Mouse (Mus musculus): ENCODE results near the gene Trip13.

Gene Trip13

DNA sequence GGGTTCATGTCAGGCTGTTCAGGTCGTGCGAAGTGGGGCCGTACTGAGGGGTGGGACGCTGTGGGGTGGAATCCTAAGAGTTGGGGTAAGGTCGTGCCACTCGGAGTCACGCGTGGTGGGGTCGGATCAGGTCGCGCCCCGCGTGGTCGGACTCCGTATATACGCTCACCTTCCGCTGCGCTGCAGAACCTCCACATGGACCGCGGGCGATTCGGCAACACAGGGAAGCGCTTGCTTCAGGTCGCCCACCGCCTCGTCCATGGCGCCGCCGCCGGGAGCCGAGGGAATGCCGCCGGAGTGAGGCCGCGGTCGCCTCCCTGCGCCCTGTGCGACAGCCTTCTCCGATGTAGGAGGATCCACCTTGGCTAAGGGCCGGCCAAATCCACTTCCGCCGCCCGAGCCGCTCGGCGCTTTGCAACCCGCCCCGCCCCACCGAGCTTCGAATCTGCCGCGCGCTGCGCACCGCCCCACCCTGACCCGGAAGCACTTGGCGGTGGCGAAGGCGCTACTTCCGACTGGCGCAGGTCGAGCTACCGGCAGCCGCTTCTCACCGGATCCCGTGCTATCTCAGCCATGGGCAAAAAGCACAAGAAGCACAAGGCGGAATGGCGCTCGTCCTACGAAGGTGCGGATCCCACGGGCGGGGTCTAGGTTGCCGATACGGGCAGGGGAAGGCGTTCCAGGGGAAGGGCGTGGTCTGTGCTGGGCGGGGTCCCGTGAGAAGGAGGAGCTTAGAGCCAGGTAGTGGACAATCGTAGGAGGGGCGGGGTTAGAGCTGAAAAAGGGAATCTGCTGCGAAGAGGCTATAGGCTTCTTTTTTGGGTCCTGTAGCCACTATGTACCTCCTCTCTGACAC lies at the start of gene Trip13, which contains the start of gene Brd9:
Gene Trip13, minus strand, starts transcription at position 464 of the 856 bp plus-strand sequence.
Gene Brd9, plus strand, starts transcription at position 491 of the 856 bp plus-strand sequence.
- DNase-seq, result peak; percentile 95 to 97

DNA sequence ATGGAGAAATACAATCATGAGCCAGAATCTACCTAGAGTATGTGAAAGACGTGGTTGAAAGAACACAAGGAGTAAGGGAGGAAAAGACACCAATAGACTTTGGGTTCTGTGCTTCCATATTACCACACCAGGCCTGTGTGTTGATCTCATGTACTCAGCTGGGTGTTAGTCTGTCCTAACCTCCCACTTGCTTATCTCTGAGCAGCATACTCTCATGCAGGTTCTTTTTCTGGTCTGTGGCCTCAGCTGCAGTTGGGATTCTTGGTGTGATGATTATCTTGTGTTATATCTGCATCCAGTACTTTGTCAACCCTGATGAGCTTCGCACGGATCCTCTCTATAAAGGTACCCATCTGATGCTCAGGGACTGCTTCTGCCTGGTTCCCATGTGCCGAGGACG lies 39.4 kb upstream of the Trip13 start:
- no peak for DNase-seq

DNA sequence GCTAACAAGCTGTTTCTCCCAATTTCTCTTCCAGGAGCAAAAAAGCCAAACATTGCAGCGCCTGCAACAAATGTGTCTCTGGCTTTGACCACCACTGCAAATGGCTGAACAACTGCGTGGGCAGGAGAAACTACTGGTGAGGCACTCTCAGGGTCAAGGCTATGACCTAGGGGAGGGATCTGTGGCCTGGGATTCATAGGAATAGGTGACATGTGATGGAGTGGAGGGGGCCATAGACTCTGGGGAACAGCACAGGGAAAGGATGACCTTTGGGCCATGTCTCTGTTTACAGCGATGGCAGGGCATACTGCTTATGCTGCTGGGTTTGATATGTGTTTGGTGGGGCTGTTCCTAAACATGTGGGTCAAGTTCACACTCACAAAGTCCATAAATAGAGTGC lies 36.9 kb upstream of the Trip13 start:
- no peak for DNase-seq

DNA sequence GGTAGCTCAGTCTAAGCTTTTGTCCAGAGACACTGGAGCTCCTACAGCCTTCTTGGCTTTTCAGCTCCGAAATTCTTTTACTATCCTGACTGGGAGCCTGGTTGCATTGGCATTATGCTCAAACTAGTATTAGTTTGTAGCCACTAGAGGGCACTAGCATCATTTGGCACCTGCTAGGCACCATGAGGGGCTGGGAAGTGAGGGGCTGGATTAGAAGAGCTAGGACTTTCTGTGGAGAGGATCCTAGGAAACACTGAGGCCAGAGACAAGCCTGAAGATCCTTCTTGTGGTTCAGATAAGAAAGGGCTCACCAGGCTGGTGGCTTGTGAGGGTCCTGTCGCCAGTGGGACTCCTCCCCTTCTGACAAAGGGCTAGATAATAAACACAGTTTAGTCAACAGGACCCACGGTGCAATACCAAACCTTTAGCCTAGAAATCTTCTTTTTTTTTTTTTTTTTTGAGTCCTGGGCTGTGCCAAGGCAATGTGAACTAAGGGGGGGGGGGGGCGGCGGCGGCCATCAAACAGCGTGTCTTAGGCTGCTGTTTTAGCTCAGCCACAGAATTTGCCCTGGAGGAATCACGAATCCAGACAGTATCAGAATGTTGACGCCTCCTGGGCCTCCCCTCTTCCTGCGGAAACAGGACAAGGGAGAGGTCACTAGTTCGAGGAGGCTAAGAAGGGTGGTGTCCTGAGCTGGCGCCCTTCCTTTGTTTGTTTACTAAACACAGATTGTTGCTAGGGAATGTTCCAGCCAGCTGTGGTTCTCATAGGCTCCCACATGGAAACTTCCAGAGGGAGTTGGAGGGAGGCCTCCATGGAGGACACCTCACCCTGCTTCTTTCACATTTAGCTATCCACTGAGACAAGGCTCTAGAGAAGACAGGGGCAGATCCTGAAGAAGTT lies 33.2 kb upstream of the Trip13 start:
- peak; percentile 56 to 75 for DNase-seq

DNA sequence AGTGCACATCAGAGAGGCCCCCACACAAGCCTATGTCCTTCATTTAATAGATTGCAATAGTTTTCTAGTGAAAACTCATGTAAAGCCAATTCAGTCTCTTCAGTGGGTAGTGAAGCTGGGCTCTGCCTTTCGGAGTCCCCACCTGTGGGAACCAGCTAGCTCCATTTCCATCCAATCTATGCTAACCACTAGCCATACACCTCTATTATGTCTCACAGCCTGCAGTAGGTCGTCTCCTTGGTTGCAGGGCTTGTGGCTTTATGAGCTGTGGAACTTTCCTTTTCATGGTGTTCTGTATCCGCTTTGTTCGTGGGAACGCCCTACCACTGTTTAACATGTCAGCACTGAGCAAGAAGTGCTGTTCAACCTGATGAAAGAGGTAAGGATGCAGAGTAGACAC lies 26.0 kb upstream of the Trip13 start, which contains the start of gene Zdhhc11:
Gene Zdhhc11, plus strand, starts transcription at position 301 of the 400 bp plus-strand sequence.
- DNase-seq, result no peak

DNA sequence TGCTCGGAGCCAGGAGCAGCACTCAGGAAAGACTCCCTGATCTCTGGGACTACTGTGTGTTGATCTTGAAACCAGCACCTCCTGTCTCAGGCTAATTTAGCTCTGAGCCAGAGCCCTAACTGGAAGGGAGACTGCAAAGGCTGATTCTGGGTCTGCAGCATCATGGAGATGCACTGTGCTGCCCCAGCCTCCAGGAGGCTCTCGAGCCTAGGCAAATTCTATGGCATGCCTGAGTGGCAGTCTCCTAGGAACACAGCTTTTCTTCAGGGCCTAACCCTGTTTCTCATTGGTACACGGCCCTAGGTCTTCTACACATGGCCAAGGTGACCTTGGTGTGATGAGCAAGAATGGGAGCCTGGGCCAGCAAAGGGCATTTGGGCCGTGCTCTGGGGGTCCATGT lies 23.6 kb upstream of the Trip13 start:
- DNase-seq, result peak in 1 of 2 experiments; percentile 11

DNA sequence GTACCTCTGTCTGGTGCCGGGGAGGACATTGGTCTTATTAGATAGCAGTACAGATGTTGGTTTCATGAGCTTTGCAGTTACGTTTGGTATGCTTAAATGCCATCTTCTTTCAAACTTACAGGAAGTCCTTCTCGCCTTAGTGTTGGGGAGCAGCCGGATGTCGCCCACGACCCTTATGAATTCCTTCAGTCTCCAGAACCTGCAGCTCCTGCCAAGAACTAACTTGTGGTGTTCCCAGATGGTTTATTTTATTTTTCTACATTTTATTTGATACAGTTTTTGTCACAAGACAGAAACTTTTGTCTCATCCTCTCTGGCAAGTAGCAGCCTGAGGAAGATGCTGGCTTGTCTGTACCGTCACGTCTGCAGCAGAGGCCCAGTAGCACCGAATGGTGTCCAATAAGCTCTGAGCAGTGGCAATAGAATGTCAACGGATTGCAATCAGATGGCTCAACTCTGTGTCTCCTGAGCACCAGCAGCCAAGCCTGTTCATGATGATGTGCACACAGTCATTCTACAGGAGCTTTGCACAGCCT lies 22.6 kb upstream of the Trip13 start:
- no peak for DNase-seq

DNA sequence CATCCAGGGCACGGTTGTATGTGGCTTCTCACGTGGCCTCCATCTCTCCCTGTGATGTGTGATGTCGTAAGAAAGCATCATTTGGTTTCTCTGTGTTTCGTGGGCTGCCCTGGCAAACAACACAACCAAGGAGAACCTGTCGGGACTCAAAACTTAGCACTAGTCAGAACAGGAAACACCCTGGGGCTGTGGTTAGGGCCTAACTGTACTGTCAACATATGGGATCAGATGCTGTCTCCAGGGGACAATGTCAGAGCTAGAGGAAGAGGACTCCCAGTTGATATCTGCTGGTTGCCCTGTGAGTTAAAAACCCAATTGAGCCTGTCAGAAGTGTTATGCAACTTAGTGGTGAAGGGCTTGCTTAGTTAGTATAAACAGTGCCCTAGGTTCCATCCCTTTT lies 17.9 kb upstream of the Trip13 start:
- no peak for DNase-seq

DNA sequence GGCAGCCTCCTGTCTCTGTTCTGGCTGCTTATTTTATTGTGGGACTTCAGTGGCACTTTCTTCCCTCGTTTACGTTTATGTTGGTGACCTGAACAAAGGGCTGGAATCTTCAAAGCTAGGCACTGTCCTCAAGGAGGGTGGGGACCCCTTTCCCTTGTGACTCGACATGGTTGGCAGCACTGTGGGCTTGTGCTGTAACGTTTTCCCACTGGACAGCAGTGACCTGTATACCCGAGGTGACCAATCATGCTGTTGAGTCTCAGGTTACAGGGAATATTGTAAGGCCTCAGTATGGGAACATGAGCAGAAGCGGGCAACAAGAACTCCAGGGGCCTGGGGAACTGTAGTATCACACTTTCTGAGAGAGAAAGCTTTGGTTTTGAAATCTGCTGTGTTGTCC lies 17.1 kb upstream of the Trip13 start:
- DNase-seq, result no peak

DNA sequence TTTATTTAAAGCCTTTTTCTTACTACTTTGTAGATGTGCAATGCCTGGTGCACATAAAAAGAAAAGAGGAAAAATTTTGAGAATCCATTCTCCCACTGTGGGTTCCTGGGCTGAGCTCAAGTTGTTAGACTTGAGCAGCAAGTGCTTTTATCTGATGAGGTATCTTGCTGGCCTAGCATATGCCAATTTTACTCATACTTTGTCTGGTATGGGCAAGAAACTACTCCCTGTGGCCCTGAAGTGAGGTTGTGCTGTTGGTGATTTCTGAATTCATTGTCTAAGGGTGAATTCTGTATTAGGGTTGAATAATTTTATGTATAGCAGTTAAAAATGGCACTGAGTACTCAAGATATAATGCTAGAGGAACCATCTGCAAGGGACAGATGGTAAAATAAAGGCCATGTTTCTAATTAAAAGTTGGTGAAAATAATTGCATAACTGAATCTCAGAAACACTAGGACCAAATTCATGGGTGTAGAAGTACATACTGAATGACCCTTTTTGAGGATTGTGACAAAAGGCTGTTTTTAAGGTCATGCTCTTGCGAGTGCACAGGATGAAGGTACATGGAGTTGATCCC lies 16.1 kb upstream of the Trip13 start:
- no peak for DNase-seq

DNA sequence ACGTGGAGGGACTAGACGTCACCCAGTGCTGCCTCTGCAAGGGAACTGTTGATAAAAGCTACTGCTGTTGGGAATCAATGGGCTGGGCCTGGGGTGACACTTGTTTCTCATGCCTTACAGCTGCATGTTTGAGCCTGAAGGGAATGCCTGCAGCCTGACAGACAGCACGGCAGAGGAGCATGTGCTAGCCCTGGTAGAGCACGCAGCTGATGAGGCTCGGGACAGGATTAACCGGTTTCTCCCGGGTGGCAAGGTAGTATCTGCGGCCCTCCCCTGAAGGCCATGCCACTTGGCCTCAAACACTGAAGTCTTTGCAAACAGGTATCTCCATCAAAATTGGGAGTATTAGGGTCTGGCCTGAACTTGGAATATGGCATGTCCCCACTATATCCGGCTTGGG lies 7.0 kb upstream of the Trip13 start:
- DNase-seq, result no peak

DNA sequence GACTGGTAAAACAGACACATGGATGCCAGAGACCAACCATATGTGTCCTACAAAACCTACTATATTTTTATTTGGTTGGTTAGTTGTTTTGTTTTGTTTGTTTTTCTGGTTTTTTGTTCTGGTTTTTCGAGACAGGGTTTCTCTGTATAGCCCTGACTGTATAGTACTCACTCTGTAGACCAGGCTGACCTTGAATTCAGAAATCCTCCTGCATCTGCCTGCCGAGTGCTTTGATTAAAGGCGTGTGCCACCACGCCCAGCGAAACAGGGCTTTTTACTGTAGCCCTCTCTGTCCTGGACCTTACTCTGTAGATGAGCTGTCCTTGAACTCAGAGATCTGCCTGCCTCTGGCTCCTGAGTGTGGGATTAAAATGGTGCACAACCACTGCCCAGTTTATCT lies 1.5 kb upstream of the Trip13 start:
- DNase-seq, result no peak

DNA sequence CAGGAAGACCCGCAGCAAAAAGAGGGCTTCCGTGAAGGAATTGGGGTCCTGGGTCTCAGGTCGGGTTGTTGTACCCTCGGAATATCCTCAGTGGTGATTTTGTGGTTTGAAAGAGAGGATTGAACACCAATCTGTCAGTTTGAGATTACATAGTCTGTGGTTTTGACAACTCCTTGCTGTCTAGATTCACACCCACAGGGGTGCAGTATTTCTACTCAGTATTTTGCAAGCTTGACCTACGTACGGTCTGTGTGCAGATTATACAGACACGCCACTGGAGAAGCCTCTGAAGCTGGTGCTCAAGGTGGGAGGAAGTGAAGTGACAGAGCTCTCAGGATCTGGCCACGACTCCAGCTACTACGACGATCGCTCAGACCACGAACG lies 585 bp upstream of the Trip13 start:
- peak in 1 of 2 experiments; percentile 7 for DNase-seq

DNA sequence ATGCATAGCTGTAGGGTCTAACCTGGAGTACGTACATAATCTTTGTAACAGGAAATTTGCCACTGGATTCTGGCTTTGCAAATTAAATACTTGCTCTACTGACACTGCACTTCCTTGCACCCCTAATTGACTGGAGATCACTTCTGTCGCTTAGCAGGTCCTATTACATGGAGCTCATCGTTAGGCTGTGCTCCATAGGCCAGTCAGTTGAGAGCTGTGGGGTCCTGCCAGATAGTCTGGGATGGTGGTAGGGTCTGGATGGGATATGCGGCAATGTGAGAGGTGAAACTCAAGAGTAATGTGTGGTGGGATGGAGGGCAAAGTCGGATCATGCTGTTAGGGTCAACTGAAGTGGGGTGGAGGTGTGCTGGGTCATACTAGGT lies 655 bp downstream of the Trip13 start:
- no peak for DNase-seq

DNA sequence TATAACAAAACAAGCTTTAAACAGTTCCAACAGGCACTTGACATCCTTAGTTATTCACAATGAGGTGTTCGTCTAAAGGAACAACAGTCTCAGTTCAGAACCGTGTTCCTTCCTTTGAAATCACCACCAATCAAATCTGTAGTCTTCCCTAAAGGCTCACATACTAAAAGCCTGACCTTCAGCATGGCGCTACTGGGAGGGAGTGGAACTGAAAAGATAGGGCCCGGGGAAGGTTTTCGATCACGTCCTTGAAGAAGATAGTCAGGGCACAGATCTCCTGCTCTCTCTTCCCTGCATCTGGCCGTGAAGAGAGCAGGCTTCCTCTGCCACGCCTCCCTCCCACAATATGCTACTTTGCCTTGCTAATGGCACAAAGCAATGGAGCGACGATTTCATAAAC lies 5.4 kb downstream of the Trip13 start:
- DNase-seq, result no peak

DNA sequence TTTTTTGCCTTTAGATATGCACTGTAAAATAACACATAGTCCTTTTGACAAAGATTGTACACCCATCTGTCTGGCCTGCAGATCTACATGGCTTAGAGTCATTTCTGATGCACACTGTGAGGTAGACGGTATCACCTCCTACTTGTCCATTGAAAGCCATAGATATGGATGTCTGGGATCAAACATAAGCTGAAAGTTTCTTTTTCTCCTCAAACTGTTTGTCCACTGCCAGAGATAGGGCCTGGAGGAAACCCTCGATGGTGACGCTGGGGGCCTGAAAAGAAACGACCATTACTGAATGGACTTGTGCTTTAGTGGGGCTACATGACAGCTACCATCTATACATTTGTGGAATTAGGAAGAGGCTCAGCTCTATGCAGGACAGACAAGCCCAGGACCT lies 24.5 kb downstream of the Trip13 start:
- no peak for DNase-seq

DNA sequence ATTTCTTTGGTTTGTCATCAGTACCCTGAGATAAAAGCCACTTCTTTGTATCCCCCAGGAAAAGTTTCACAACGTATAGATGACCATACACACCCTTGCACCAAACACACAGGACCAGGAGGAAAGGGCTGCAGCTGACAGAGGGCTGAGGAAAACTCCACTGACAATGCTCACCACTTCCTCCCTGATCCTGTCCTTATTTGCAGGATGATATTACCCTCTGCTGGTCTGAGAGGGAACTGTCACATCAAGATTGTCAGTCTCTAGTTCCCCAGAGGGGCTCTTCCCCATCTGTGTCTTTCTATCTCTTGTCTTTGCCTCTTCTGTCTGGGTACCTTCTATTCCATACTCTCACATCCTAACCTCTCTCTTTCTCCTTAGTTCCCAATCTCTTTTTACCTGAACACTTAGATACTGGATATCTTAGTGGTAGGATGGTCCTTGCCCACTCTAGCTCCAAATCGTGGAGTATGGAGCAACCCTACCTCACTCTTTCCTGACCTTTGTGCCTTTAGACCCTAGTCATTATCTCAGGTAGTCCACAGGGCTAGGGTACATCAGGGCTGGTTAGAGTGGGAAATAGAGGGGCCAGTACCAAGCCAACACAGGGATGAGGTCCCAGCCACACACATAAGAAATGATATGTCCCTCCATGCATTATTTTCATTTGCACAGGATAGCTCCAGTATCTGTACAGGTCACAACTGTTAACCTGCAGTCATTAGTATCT lies 29.7 kb downstream of the Trip13 start:
- peak; percentile 24 to 46 for DNase-seq

DNA sequence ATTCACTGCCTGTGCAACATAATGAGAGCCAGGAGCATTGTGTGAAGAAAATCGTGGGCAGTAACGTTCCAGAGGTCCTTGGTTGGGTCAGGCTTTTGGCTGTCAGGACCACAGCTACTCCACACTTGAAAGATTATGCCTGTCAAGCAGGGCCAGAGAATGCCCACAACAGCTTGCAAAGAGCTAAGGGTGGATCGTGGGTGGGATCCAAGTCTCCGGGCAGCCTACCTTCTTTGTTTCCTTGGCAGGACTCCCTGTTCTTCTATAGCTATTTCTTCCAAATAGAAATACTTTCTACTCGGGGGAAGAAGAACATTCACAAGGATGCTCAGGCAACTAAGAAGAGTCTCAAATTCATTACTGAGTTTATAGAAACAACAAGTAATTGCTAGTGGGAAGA lies 30.4 kb downstream of the Trip13 start:
- no peak for DNase-seq

DNA sequence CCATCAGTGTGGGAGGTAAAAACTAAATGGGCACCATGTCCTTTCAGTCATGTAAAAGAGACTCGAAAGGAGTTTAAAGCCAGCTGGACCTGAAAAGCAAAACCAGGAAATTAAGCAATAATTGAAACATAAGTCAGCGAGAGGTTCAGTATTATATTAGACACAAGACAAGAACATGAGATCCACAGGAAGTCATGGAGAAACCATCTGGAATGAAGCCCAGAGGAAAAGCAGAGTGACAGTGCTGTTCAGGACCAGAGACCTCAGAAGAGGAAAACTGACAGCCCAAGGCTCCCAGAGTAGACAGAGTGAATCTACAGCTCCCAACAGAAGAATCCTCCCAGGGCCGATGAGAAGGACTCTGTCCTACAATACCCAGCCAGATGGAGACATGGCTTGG lies 40.0 kb downstream of the Trip13 start:
- DNase-seq, result no peak

DNA sequence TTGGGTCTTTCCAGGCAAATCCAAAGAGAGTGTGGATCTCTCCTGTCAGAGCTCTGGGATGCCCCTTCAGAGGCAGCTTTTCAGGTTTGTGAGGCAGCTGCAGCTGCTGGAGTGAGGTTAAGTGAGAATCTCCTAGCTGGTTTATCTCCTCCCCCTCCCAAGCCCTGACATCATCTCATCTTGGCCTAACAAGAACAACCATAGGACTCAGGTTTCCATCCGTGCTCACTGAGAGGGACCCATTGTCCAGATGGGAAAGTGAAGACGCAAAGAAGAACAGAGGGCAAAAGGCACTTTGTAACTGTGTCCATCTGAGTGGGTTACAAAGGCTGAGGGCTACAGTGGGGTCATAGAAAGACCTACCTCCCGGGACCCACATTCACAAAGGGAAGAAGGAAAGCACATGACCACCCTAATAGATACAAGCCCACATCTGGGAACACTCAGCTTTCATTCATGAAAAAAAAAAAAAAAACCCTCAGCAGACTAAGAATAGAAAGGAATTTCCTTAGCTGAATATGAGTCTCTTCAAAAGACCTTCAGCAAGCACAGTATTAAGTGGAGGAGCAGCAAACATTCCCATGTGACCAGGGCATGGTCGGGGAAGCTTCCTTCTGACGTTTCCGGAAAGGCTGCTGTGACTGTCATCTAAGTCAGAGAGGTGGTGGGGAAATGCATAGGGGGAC lies 44.9 kb downstream of the Trip13 start:
- DNase-seq, result peak; percentile 43 to 62

DNA sequence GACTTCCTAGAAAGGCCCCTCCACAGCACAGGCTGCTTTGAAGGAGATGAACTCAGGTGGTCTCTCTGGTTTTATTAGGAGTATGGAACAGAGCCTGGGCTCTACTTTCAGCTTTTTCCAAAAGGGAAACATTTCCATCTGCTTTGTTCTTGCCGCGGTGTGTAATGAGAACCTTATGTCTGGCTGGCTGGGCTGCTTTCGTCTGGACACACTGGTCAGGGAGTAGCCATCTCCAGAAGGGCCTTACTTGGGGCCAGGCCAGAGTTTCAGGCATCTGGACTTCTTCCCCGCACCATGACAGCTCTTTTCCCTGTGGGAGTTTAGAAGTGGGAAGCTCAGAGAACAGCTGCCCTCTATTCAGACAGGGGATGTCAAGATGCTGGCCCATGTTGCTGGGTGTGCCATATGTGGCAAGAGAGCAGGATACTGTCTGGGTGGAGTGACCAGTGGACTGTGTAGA lies 50.1 kb downstream of the Trip13 start:
- DNase-seq, result peak; percentile 78 to 83

DNA sequence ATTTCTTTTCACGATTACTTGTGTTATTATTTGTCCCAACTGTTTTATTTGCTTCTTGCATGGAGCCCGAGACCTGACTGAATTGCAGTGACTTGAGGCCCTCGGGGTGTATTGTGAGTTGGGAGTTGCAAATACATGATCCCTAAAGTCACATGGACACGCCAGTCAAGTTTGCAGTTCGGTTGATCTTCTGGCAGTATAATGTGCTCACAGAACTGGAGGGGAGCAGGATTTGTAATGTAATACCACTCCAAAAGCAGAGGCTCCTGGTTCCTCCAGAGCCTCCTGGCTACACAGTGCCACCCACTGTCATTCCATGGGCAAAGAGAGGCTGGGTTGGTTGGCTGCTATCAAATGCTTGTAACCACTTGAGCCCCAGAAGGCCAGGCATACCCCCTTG lies 51.0 kb downstream of the Trip13 start:
- no peak for DNase-seq

Data from kidney, postnatal 4 days (tissue).